Mouse (Mus musculus) ovary, postnatal 36 days (tissue): ENCODE measurements at regions not wholly inside any gene's neighbourhood (a gene's known extent, or its start where the extent isn't known, plus 50 kb on each side); places are given as distances from the start of the nearest gene placed in this dataset.

Experiments
- DNase-seq: peaks from one replicate; pipeline ENCODE4 v3.0.0; 2022; ENCODE audit warnings: low spot score, mixed read lengths

DNA sequence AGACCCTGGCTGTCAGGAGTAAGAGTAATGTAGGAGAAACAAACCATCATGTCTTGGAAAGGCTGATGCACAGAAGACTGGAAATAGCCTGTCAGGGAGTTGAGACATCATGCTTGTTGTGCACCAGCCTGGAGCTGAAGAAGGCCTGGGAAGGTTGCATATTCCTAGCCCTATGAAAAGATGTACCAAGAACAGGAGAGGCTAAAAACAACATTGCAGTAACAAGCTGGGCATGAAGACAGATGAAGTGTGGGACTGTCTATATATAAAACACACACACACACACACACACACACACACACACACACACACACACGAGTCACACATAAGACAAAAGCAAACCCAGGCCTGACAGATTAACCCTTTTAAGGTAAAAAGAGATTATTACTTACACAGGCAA lies 185.1 kb upstream of the Tmem72 start:
- no peak for DNase-seq

DNA sequence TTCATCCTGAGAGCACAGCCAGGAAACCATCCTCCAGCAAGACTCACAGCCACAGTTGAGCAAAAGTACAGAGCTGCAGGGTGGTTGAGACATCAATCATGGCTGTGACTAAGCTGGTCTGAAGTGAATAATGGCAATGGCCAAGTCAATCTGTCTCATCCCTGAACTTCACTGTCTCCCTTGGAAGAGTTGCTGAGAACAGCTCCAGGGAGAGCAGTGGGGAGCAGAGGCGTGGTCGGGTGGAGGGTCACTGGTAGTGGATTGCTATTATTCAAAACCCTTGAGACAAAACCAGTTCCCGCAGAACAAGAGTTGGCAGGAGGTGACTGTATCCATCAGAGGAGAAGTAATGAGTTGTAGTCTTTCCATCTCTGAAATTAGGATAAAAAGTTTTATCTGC lies 185.7 kb upstream of the Tmem72 start:
- no peak for DNase-seq

- no peak for DNase-seq
These were observed 189.9 kb upstream of the Tmem72 start for GRCm38 (mm10) chr6:116906426-116907172.

- no peak for DNase-seq
These were observed 193.9 kb upstream of the Tmem72 start for GRCm38 (mm10) chr6:116910607-116911006.

- DNase-seq = no peak
These were observed 195.4 kb upstream of the Tmem72 start for GRCm38 (mm10) chr6:116912161-116912560.

GRCm38 (mm10) chr6:116914073-116914472 lies 197.4 kb upstream of the Tmem72 start:
- no peak for DNase-seq

GRCm38 (mm10) chr6:116935024-116935423 lies 218.3 kb upstream of the Tmem72 start:
- no peak for DNase-seq

- no peak for DNase-seq
These were observed 224.9 kb upstream of the Tmem72 start for GRCm38 (mm10) chr6:116941576-116941975.

DNA sequence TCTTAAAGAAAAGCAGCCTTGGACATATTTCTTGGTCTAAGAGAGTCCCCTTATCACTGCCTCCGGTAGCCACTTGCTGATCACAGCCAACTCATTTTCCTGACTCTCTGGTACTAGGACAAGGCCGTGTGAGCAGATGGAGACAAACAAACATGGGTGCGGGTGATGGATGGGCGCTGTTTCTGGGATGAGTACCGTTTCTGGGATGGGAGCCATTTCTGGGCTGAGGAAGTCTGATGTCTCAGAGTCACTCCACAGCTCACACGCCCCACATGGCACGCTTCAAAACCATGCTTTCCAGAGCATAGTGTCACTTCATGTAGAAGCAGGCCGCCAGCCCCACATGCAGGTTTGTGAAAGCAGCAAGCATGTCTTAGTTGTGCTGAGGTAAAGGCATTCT lies 225.6 kb upstream of the Cxcl12 start:
- no peak for DNase-seq

DNA sequence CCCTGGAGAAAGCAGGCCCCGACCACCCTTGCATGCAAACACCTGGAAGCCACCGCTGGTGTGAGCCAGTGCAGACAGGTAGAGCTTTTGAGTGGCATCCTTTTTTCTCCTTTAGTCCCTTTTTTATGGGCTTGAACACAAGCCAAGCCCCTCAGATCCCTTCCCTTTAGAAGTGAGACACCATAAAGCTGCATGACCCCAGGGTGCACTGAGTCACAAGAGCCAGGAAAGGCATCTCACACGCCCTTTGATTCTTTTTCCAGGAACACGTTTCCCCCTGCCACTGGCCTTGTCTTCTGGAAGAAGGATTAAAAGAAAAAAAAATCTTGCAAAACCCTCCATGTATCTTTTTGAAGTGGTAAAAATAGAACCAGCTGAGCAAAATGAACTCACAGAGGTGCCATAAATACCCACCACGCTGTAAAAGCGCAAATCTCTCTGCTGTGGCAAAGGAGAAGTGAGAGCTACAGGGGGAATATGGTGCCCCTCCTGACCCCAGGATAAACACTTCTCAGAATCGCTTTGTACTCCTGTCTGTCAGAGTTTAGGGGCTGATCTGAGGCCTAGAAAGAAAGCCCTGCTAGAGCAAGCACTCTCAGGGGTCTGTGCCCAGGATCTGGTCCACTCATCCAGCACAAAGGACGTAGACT lies 222.1 kb upstream of the Cxcl12 start:
- DNase-seq = no peak

- DNase-seq = no peak
These were observed 208.7 kb upstream of the Cxcl12 start for GRCm38 (mm10) chr6:116959611-116960010.

DNA sequence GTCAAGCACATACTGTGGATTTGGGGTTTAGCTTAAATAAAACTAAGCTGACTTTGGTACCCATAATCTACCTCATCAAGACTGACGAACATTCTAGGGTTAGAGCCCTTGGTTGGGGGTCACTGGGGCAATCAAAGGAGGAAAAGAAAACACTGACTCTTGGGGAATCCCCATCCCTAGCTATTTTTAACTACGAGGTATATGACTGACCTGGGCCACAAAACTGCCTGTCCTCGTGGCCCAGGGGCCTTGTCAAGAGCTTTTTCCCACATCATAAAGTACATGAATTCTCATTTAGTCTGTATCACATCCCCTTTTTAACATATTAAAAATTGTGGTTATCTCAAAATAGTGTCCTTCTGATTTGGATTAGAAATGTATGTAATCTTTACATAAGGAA lies 207.7 kb upstream of the Cxcl12 start:
- no peak for DNase-seq

DNA sequence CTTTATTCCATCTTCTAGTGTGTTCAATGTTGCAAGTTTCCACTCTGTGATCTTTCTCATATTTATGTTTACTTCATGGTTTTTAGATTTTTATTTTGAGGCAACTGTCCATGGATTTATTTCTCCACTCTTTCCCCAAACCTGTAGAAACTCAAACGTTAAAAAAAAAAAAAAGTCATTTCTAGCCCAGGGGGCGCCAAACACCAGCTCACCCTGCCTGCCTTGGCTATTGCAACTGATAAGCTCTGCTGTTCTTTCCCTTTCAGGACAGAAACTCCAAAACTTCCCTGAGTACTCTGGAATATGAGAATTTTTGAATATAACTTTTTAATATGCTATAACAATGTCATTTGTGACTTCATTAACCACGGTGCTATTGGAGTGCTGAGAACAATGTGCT lies 201.9 kb upstream of the Cxcl12 start:
- no peak for DNase-seq

GRCm38 (mm10) chr6:116969381-116969910 lies 198.9 kb upstream of the Cxcl12 start:
- DNase-seq = no peak

GRCm38 (mm10) chr6:116974841-116975240 lies 193.5 kb upstream of the Cxcl12 start:
- no peak for DNase-seq

DNA sequence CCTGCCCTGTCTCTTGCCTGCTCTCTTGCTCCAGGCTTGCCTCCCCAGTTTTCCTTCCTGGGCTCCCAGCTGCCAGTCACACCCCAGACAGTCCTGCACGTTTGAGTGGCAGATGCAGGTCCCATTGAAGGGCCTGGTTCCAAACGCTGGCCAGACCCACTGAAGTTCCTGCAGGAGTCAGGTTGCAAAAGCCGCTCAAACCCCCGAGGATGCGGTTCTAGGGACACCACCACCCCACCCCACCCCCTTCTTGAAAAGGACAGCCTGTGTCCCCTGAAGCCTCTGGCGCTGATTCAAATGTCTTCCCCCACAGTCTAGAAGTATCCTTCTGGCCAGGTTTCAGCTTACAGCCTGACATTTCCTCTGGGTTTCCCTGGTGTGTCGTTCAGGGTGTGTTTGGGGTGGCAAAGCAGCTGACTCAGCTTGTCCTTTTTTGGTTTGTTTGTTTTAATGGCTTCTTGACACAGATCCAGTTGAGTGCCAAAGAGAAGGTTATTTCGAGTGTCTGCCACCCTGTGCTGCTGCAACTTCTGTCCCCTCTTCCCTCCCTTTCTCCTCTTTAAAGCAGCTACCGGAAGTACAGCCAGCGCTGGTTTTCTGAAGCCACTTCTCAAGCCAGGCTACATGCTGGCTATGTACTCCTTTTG lies 187.9 kb upstream of the Cxcl12 start:
- peak; percentile 8 for DNase-seq

DNA sequence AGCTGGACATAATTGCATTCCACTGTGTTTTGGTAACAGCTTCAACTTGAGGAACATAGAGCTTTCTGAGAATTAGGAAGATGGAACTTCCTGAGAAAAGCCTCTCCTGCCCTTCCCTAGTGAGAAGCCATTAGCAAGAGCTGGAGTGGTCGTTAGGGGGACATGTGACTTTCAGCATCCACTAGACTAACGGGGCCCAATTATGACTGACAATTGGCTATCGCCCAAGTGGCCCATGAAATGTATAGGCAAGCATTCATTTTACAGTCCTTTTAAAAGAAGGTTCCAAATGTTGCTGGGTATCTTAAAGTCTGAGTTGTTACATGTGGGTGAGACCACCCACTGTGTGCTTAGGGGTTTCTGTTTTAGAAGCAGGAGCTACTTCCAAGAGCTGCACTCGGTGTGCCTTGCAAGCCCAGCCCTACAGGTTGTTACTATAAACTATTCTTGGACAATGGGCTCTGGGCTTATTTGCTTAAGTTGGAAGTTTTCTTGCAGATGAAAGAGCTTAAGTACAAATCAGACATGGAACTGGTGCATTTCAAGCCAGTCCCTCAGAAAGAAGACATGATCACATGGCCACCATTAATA lies 183.1 kb upstream of the Cxcl12 start:
- no peak for DNase-seq

GRCm38 (mm10) chr6:116986266-116987000 lies 181.9 kb upstream of the Cxcl12 start:
- no peak for DNase-seq

GRCm38 (mm10) chr6:116987243-116987642 lies 181.1 kb upstream of the Cxcl12 start:
- no peak for DNase-seq

- DNase-seq = no peak
These were observed 169.2 kb upstream of the Cxcl12 start for GRCm38 (mm10) chr6:116998948-116999682.

DNA sequence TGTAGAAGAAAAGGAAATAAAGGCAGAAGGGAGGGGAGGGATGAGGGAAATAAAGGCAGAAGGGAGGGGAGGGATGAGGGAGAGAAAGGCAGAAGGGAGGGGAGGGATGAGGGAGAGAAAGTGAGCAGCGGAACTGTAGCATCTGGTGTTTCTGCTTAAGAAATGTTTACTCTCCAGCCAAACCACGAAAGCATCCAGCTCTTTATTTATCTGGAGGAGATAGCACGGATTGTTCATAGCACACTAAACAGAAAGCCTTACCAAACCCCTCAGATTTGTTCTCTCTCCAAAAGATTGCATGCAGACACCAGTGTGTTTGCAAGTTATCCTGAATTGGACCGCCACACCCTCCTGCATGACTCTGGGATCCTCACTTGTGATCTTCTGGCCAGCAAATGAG lies 168.4 kb upstream of the Cxcl12 start:
- no peak for DNase-seq
